Mouse (Mus musculus) stomach, postnatal 0 days (tissue): ENCODE results near the gene A030003K21Rik.

Experiments
- CTCF ChIP-seq: IDR thresholded peaks from 2 replicates; pipeline ENCODE4 v1.5.1; 2016; ENCODE audit warnings: antibody characterized with exemption, low read depth, mild to moderate bottlenecking, moderate library complexity
- EP300 ChIP-seq: optimal IDR thresholded peaks from 2 replicates; pipeline ENCODE3; 2016; ENCODE audit warnings: antibody characterized with exemption

GRCm38 (mm10) chr1:82987530-82988198, 44.5 kb upstream of the A030003K21Rik start:
- TF ChIP-seq EP300 (no peak), CTCF (peak; percentile 92)
